Mouse (Mus musculus) granulocyte monocyte progenitor cell, adult 5-6 weeks (primary cell): ENCODE data around the gene Stx6. TPM values are rescaled to one million over a fixed set of nuclear protein-coding genes. Genes with fewer than 3 reads are reported as not detected.

Source experiments
- ATAC-seq: replicated peaks from 2 replicates; pipeline ENCODE4 v1.8.0; 2016; ENCODE audit warnings: mild to moderate bottlenecking, moderate TSS enrichment, inconsistent platforms; ENCODE audit not compliant: poor library complexity, severe bottlenecking
- total RNA-seq, 2 experiments: library from RNA; stranded (forward) in 1 of 2; stranded (reverse) in 1 of 2; fragments of 200-712, 200-1000 nt in 1 of 2; fragments of >200 nt in 1 of 2; fragmentation: Nextera tagmentation in 1 of 2; gene quantifications; 2 replicates each; pipeline ENCODE4 v1.2.3; 2014 to 2017

Gene Stx6
- total RNA-seq, 2 experiments from 2014 or later: 43.5 to 48.2 TPM

- ATAC-seq: no peak
These were observed 71.2 kb downstream of the Stx6 start for GRCm38 (mm10) chr1:155229464-155230411.

GRCm38 (mm10) chr1:155232385-155232784, 73.9 kb downstream of the Stx6 start:
- no peak for ATAC-seq

GRCm38 (mm10) chr1:155232786-155233185, 74.3 kb downstream of the Stx6 start:
- no peak for ATAC-seq

GRCm38 (mm10) chr1:155233378-155233777, 74.9 kb downstream of the Stx6 start:
- peak; percentile 57 for ATAC-seq

DNA sequence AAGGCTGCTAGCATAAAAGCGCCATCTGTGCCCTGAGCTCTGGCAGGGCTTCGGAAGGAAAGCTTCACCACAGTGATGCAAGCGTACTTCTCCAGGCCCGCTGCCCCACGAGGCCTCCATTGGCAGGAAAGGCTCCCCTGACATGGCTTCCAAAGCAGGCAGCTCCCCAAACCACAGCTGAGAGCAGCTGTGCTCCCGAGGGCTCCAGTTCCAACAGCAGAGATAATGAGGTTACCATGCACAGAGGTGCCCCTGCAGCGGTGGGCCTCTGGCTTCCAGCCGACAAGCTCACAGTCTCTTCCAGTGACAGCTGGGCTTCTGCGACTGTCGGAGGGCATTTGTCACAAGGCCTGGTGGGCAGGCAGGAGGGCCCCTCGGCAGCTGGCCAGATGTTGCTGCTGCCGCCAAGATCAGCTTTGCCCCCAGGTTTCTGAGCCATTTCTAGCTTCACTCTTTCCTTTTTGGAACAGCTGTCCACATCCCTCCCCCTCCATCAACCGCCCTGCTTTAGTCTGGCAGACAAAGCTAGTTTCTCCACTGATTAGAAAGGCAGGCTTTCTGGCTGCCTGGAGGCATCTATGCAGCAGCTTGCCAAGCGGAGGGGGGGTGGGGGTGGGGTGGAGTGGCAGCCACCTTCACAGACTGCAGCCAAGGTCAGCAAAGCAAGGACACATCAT, 75.6 kb downstream of the Stx6 start:
- ATAC-seq: peak; percentile 68

DNA sequence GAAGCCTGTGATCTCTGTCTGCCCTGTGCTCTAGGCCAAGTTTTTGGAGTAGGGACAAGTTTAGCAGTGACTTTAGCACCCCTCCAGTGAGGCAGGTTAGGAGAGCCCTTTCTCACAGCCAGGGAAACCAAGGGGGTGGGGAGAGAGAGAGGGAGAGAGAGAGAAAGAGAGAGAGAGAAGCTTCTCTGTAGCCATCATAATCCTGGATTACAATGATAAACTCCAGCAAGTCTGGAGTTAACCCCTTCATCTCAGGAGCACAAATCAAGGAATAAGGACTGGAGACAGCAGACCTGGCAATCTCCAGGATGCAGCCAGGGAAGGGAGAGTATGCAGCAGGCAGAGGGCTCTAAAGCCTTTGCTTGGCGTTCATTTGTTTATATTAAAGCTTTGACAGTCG, 77.1 kb downstream of the Stx6 start:
- ATAC-seq: no peak

DNA sequence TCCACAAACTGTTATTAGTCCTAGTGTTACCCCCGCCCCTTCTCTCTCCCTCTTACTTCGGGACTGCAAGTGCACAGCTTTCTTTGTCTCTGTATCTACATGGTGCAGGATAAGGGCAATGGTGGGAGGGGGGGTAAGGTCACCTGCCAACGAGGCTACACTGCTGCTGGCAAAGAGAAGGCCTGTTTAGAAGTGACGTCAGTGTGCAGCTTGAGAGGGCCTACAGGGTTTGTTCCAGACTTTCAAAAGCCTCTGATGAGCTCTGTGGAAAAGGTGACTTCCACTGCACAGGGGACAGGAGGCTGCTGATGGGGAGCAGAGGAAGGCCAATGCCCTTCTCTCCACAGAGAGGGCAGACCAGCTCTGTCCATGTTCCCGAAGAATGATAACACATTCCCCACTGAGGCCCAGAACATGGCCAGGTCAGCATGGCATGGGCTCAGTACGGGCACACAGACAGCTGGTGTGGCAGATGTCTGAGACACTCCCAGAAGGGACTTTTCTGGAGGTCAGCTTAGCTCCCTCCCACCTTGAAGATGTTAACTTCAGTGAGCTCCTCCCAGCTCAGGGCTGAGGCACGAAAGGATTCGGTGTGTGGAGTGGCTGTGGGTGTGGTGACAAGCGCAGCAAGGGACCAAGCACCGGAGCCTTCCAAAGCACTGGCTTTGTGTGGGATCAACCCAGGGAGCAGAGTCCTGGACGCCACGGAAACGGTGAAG, 78.0 kb downstream of the Stx6 start:
- ATAC-seq: no peak

DNA sequence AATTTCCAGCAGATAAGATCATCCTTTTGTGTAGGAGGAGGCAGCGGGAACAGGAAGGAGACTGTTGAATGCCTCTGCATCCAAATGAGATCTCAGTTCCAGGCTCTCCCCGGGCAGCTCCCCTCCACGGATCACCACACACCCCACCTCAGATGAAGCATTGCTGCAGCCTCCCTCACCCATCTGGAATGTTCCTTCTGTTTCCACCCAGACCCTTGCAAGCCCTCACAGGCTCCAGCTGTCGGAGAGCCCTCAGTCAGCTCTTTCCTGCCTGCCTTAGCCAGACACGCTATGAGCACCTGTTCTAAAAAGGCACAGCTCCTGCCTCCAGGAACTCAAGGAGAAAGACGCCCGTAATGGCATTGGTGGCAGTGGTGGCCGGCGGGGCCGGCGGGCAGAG, 78.9 kb downstream of the Stx6 start:
- ATAC-seq: no peak

GRCm38 (mm10) chr1:155238126-155238525, 79.6 kb downstream of the Stx6 start:
- no peak for ATAC-seq

DNA sequence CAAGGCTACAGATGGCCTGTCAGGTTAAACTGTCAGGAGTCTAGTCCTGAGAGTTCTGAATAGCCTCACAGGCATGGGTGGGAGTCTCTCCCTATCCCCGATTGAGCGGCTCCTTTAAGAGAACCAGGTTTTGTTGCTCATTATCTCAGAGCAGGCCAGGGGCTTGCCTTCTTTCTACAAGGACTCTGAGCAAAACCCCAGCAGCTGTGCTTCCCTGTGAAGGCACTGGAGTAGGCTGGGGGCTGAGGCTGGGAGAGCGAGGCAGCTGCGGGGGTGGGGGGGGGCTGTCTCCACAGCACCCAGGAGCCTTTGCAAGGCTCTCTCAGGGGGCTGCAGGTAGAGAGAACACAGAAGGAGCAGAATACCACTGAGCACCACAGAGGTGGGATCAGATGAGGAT, 80.7 kb downstream of the Stx6 start:
- no peak for ATAC-seq

GRCm38 (mm10) chr1:155239962-155240717, 81.6 kb downstream of the Stx6 start:
- ATAC-seq: no peak

GRCm38 (mm10) chr1:155241701-155242487, 83.4 kb downstream of the Stx6 start:
- ATAC-seq: no peak

DNA sequence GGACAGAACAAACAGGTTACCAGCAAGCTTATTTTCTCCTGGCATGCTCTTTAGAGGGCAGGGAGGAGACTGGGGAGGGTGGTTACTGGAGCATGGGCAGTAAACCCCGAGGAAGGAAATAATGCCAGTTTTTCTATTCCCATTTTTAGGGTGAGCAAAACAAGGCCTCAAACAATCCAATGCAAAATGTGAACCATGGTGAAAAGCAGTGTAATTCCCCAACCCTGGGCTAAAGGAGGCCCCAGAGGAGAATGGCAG, 83.9 kb downstream of the Stx6 start:
- ATAC-seq: no peak

GRCm38 (mm10) chr1:155243797-155244770, 85.6 kb downstream of the Stx6 start, which contains the start of gene BC034090:
Gene BC034090 (minus strand): TSS chr1:155244444.
- ATAC-seq: peak; percentile 43

GRCm38 (mm10) chr1:155244771-155245211, 86.3 kb downstream of the Stx6 start:
- ATAC-seq: 0 out of 2 replicates have a peak, but pooled peaks have one; percentile 23

- no peak for ATAC-seq
These were observed 87.0 kb downstream of the Stx6 start for GRCm38 (mm10) chr1:155245516-155245915.

- no peak for ATAC-seq
These were observed 88.9 kb downstream of the Stx6 start for GRCm38 (mm10) chr1:155247441-155247840.

DNA sequence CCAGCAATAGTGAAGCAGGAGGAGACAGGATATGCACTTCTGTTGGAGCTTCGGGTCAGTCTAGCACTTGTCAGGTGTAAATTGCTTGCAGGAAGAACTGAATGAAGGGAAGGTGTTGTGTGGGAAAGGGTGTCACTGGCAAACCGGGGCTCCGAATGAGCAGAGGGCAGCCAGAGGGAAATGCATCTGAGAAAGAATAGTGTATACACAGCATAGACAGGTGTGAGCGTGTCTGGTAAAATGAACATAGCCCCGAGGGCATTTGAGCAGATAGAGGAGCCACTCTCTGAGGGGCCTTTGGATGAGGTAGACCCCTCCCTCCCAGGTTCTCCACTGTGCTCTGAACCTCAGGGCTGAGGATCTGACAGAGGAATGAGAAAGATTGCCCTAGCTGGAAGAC, 89.5 kb downstream of the Stx6 start:
- no peak for ATAC-seq
